Mouse (Mus musculus): Measurements from ENCODE around the gene Ppp1r18. TPM values are rescaled to one million over a fixed set of nuclear protein-coding genes. Genes with fewer than 3 reads are reported as not detected.

The Ppp1r18 gene
- polyA plus RNA-seq, 1 experiment from 2014 or later, result 21.3 TPM

- Histone ChIP-seq H3K4me1 (ENCODE audit: control insufficient read depth, insufficient read depth, low read length) (peaks cover 43% of the 10 kb centered on the region), H3K4me2 (peak overlapping the region; percentile 98), H3K9ac (ENCODE audit: low read depth, low read length) (peak overlapping the region; percentile 90), H3K36me3 (ENCODE audit: control insufficient read depth, insufficient read depth, low read length) (peaks cover 9% of the 10 kb centered on the region), H3K27me3 (ENCODE audit: control insufficient read depth, insufficient read depth, low read length) (no peaks in the 10 kb centered on the region), H3K27ac (ENCODE audit: low read depth, low read length) (peak overlapping the region; percentile 83), H3K9me3 (replicated peaks; ENCODE audit: control insufficient read depth, low read length) (no peaks in the 10 kb centered on the region; the same call in 1 of the 2 replicates), H3K4me3 (ENCODE audit: low read depth, low read length) (peak overlapping the region; percentile 49)
- peak; percentile 13; the same call in 1 of the 2 replicates for ATAC-seq (replicated peaks; ENCODE audit: insufficient number of reproducible peaks, low FRiP score, low TSS enrichment)
- 5% methylated on average over 7 of the region's 7 CpGs for WGBS (ENCODE audit: insufficient replicate concordance)
Observed at GRCm38 (mm10) chr17:35869346-35870067, 4.1 kb downstream of the Ppp1r18 start.

GRCm38 (mm10) chr17:35870151-35870883, 4.9 kb downstream of the Ppp1r18 start:
- peak overlapping the region; percentile 98 for H3K4me2 ChIP-seq
- H3K36me3 ChIP-seq (ENCODE audit: control insufficient read depth, insufficient read depth, low read length), result peaks cover 17% of the 10 kb centered on the region
- no peaks in the 10 kb centered on the region for H3K27me3 ChIP-seq (ENCODE audit: control insufficient read depth, insufficient read depth, low read length)
- H3K4me3 ChIP-seq (ENCODE audit: low read depth, low read length), result peak overlapping the region; percentile 49
- 40% methylated on average over 9 of the region's 9 CpGs for WGBS (ENCODE audit: insufficient replicate concordance)
- peak overlapping the region; percentile 83 for H3K27ac ChIP-seq (ENCODE audit: low read depth, low read length)
- peak overlapping the region; percentile 90 for H3K9ac ChIP-seq (ENCODE audit: low read depth, low read length)
- ATAC-seq (replicated peaks; ENCODE audit: insufficient number of reproducible peaks, low FRiP score, low TSS enrichment), result peak; percentile 33; the same call in 1 of the 2 replicates
- no peaks in the 10 kb centered on the region; the same call in 1 of the 2 replicates for H3K9me3 ChIP-seq (replicated peaks; ENCODE audit: control insufficient read depth, low read length)
- H3K4me1 ChIP-seq (ENCODE audit: control insufficient read depth, insufficient read depth, low read length), result peaks cover 35% of the 10 kb centered on the region

DNA sequence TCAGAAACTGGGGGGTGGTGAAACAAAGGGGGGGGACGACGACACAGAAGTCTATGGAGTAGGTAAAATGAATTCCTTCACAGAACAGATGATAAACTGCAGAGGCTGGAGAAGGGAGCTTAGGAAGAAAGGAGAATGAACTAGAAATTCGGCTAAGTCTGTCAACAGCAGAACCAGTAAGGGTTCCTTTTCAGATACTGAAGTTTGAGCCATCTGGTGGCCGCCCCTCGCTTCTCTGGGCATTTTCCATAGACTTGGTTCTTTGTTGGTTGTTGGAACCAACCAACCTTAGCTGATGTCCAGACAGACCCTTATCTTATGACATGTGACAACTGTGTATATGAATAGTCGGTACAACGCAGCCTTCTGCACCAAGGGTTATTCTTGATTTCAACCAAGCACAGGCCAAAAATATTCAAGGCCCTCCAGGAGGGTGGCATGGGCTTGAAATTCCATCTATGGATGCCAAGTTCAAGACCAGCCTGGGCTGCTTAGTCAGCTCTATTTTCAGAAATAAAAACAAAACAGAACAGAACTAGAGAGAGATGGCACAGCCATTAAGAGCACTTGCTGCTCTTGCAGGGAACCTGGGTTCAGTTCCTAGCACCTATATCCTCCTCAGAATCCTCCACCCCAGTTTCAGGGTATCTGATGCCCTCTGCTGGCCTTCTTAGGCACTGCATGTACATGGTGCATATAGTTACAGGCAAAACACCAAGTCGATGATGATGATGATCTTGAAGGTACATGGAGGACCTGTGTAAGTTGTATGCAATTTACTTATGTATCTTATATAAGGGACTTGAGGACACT, 5.7 kb downstream of the Ppp1r18 start:
- Histone ChIP-seq H3K4me1 (ENCODE audit: control insufficient read depth, insufficient read depth, low read length) (peaks cover 35% of the 10 kb centered on the region), H3K36me3 (ENCODE audit: control insufficient read depth, insufficient read depth, low read length) (peaks cover 20% of the 10 kb centered on the region), H3K9me3 (replicated peaks; ENCODE audit: control insufficient read depth, low read length) (no peaks in the 10 kb centered on the region; the same call in 1 of the 2 replicates), H3K9ac (ENCODE audit: low read depth, low read length) (peak overlapping the region; percentile 90; the same call in 1 of the 2 replicates), H3K27me3 (ENCODE audit: control insufficient read depth, insufficient read depth, low read length) (no peaks in the 10 kb centered on the region), H3K27ac (ENCODE audit: low read depth, low read length) (peak overlapping the region; percentile 83), H3K4me2 (peak overlapping the region; percentile 98), H3K4me3 (ENCODE audit: low read depth, low read length) (peak overlapping the region; percentile 49)
- no peak for ATAC-seq (replicated peaks; ENCODE audit: insufficient number of reproducible peaks, low FRiP score, low TSS enrichment)
- 67% methylated on average over 8 of the region's 8 CpGs for WGBS (ENCODE audit: insufficient replicate concordance)

DNA sequence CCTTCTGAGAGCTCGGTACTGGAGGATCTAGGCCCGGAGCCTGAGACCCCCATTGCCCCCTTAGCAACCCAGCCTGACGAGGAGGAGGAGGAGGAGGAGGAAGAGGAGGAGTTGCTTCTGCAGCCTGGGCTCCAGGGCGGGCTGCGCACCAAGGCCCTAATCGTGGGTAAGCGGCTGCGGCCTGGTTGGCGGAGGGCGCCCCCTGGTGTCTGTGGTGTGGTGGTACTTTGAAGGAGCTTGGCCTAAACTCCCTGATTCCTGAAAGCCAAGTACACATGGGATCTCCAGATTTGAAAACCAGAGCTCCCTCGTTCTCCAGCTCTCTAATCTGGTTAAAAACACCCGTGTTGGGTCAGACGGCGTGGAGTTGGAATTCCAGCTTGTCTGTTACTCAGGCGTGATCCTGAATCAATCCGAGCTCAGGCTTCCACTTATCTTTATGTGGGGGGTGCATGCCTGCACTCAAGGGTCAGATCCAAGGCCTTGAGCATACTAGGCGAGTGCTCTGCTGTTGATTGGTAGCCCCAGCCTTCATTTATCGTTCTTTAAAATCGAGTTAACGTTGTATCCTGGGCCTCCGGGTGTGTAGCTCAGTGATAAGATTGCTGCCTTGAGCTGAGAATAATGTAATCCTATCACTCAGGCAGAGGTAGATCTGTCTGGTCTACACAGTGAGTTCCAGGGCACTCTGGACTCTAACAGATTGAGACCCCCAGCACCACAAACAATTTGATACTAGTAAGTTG, 8.6 kb downstream of the Ppp1r18 start:
- peaks cover 23% of the 10 kb centered on the region for H3K36me3 ChIP-seq (ENCODE audit: control insufficient read depth, insufficient read depth, low read length)
- H3K4me2 ChIP-seq, result peak overlapping the region; percentile 40
- peak overlapping the region; percentile 16; the same call in 1 of the 2 replicates for H3K4me3 ChIP-seq (ENCODE audit: low read depth, low read length)
- H3K27ac ChIP-seq (ENCODE audit: low read depth, low read length), result no peak overlapping the region
- H3K9me3 ChIP-seq (replicated peaks; ENCODE audit: control insufficient read depth, low read length), result no peaks in the 10 kb centered on the region; the same call in 1 of the 2 replicates
- ATAC-seq (replicated peaks; ENCODE audit: insufficient number of reproducible peaks, low FRiP score, low TSS enrichment), result peak; percentile 25; the same call in 1 of the 2 replicates
- H3K4me1 ChIP-seq (ENCODE audit: control insufficient read depth, insufficient read depth, low read length), result peaks cover 24% of the 10 kb centered on the region
- peak overlapping the region; percentile 46; the same call in 1 of the 2 replicates for H3K9ac ChIP-seq (ENCODE audit: low read depth, low read length)
- H3K27me3 ChIP-seq (ENCODE audit: control insufficient read depth, insufficient read depth, low read length), result no peaks in the 10 kb centered on the region
- 25% methylated on average over 21 of the region's 21 CpGs for WGBS (ENCODE audit: insufficient replicate concordance)

DNA sequence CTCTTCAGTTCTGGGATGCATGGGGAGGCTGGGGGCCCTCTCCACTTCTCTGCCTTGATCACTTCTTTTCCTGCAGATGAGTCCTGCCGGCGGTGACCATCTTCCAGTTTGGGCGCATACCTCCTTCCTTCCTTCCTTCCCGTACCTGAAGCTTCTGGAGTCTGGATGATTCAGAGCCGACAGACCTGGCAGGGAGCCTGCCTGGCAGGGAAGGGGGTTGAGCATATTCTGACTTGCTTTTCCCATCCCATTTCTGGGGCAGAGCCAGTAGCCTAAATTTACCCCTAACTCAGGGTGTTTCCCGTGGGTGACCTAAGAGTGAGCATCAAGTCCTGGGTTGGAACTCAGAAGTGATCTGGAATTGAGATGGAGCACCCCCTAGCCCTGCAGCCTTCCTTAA, 9.3 kb downstream of the Ppp1r18 start:
- Histone ChIP-seq H3K36me3 (ENCODE audit: control insufficient read depth, insufficient read depth, low read length) (peaks cover 23% of the 10 kb centered on the region), H3K27ac (ENCODE audit: low read depth, low read length) (no peak overlapping the region), H3K9me3 (replicated peaks; ENCODE audit: control insufficient read depth, low read length) (no peaks in the 10 kb centered on the region; the same call in 1 of the 2 replicates), H3K4me3 (ENCODE audit: low read depth, low read length) (no peak overlapping the region), H3K9ac (ENCODE audit: low read depth, low read length) (no peak overlapping the region), H3K27me3 (ENCODE audit: control insufficient read depth, insufficient read depth, low read length) (no peaks in the 10 kb centered on the region), H3K4me2 (no peak overlapping the region), H3K4me1 (ENCODE audit: control insufficient read depth, insufficient read depth, low read length) (peaks cover 20% of the 10 kb centered on the region; the same call in 1 of the 2 replicates)
- 82% methylated on average over 6 of the region's 6 CpGs for WGBS (ENCODE audit: insufficient replicate concordance)
- ATAC-seq (replicated peaks; ENCODE audit: insufficient number of reproducible peaks, low FRiP score, low TSS enrichment), result no peak

DNA sequence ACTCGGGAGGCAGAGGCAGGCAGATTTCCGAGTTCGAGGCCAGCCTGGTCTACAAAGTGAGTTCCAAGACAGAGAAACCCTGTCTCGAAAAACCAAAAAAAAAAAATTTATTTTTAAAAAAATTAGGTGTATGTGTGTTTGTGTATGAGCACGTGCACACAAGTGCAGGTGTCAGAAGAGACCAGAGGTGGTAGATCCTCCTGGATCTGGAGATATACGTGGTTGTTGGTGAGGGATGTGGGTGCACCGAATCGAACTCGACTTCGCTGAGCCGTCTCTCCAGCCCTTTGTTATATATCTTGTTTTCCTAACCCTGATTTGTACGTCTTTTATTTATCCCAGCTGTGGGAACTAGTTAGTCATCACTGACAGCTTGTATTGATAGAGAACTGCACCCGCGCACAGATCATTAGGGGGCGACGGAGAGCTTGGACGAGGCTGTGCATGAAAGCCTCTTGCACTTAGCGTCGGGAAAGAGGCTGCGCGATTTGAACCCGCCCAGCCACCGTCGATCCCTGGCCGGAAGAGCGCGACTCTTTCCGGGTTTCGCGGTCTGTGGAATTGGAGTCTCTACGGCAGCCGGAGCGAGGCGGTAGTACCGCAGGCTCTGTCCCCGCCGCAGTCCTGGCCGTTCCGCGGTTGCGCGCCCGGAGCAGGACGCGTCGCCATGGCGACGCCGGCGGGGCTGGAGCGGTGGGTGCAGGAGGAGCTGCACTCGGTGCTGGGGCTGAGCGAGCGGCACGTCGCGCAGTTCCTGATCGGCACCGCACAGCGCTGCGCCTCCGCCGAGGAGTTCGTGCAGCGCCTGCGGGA, 14.1 kb downstream of the Ppp1r18 start, which contains the start of gene Dhx16:
Dhx16 (plus strand) TSS at position 575 of the 813 bp plus-strand sequence.
- Histone ChIP-seq H3K9me3 (replicated peaks; ENCODE audit: control insufficient read depth, low read length) (no peaks in the 10 kb centered on the region), H3K4me1 (ENCODE audit: control insufficient read depth, insufficient read depth, low read length) (peaks cover 5% of the 10 kb centered on the region; the same call in 1 of the 2 replicates), H3K27ac (ENCODE audit: low read depth, low read length) (peak within 1 kb of the TSS; percentile 54; the same call in 1 of the 2 replicates), H3K27me3 (ENCODE audit: control insufficient read depth, insufficient read depth, low read length) (no peaks in the 10 kb centered on the region), H3K36me3 (ENCODE audit: control insufficient read depth, insufficient read depth, low read length) (peaks cover 31% of the 10 kb centered on the region), H3K4me3 (ENCODE audit: low read depth, low read length) (peak within 1 kb of the TSS; percentile 90), H3K9ac (ENCODE audit: low read depth, low read length) (peak within 1 kb of the TSS; percentile 77), H3K4me2 (peak within 1 kb of the TSS; percentile 67)
- peak; percentile 89 for ATAC-seq (replicated peaks; ENCODE audit: insufficient number of reproducible peaks, low FRiP score, low TSS enrichment)
- 6% methylated on average over 66 of the region's 66 CpGs for WGBS (ENCODE audit: insufficient replicate concordance)

DNA sequence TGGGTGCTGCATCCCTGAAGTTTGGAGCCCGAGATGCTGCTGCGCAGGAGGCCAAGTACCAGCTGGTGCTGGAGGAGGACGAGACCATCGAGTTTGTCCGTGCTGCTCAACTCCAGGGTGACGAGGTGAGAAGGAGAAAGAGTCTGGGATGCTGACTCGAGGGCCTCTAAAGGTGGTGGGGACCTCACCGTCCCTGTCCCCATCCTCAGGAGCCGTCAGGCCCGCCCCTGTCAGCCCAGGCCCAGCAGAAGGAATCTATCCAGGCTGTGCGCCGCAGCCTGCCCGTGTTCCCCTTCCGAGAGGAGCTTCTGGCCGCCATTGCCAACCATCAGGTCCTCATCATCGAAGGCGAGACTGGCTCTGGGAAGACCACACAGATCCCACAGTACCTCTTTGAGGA, 17.5 kb downstream of the Ppp1r18 start:
- Histone ChIP-seq H3K36me3 (ENCODE audit: control insufficient read depth, insufficient read depth, low read length) (peaks cover 32% of the 10 kb centered on the region), H3K27me3 (ENCODE audit: control insufficient read depth, insufficient read depth, low read length) (no peaks in the 10 kb centered on the region), H3K4me3 (ENCODE audit: low read depth, low read length) (no peak overlapping the region), H3K9me3 (replicated peaks; ENCODE audit: control insufficient read depth, low read length) (no peaks in the 10 kb centered on the region), H3K4me1 (ENCODE audit: control insufficient read depth, insufficient read depth, low read length) (peaks cover 5% of the 10 kb centered on the region; the same call in 1 of the 2 replicates), H3K9ac (ENCODE audit: low read depth, low read length) (no peak overlapping the region), H3K27ac (ENCODE audit: low read depth, low read length) (no peak overlapping the region), H3K4me2 (no peak overlapping the region)
- no peak for ATAC-seq (replicated peaks; ENCODE audit: insufficient number of reproducible peaks, low FRiP score, low TSS enrichment)
- whole genome bisulfite sequencing (ENCODE audit: insufficient replicate concordance), result 92% methylated on average over 17 of the region's 17 CpGs

All from heart, embryonic 11.5 days (tissue).